Mouse (Mus musculus) c-Kit-positive CD71-positive TER-119-negative erythroid progenitor cells, embryonic 14.5 days (primary cell): ENCODE data around the gene Dscam.

Source experiments
- DNase-seq: peaks from one replicate; pipeline ENCODE4 v3.0.0-alpha.2; 2013; ENCODE audit warnings: low read depth

Gene Dscam

GRCm38 (mm10) chr16:97018304-97018703 is 152.2 kb downstream of the Dscam start:
- DNase-seq: no peak

- DNase-seq: no peak
Measured at GRCm38 (mm10) chr16:97017171-97017738, 153.3 kb downstream of the Dscam start.

GRCm38 (mm10) chr16:97016244-97016850 is 154.2 kb downstream of the Dscam start:
- no peak for DNase-seq

- no peak for DNase-seq
Measured at GRCm38 (mm10) chr16:97014343-97014742, 156.2 kb downstream of the Dscam start.

GRCm38 (mm10) chr16:97009116-97010055 is 161.2 kb downstream of the Dscam start:
- no peak for DNase-seq

- no peak for DNase-seq
Measured at GRCm38 (mm10) chr16:97007892-97008527, 162.5 kb downstream of the Dscam start.

- no peak for DNase-seq
Measured at GRCm38 (mm10) chr16:97006854-97007182, 163.7 kb downstream of the Dscam start.

GRCm38 (mm10) chr16:97006041-97006853 is 164.3 kb downstream of the Dscam start:
- DNase-seq: peak; percentile 70

GRCm38 (mm10) chr16:97003965-97004364 is 166.6 kb downstream of the Dscam start:
- DNase-seq: no peak

- no peak for DNase-seq
Measured at GRCm38 (mm10) chr16:97002837-97003236, 167.7 kb downstream of the Dscam start.

- no peak for DNase-seq
Measured at GRCm38 (mm10) chr16:97002189-97002588, 168.4 kb downstream of the Dscam start.

- DNase-seq: no peak
Measured at GRCm38 (mm10) chr16:96996854-96997253, 173.7 kb downstream of the Dscam start.

- DNase-seq: no peak
Measured at GRCm38 (mm10) chr16:96995858-96996257, 174.7 kb downstream of the Dscam start.

GRCm38 (mm10) chr16:96987396-96987795 is 183.2 kb downstream of the Dscam start:
- DNase-seq: no peak

- no peak for DNase-seq
Measured at GRCm38 (mm10) chr16:96973300-96973699, 197.3 kb downstream of the Dscam start.

- no peak for DNase-seq
Measured at GRCm38 (mm10) chr16:96971768-96972167, 198.8 kb downstream of the Dscam start.

- DNase-seq: no peak
Measured at GRCm38 (mm10) chr16:96970412-96970811, 200.1 kb downstream of the Dscam start.

- DNase-seq: no peak
Measured at GRCm38 (mm10) chr16:96969643-96970042, 200.9 kb downstream of the Dscam start.

GRCm38 (mm10) chr16:96968885-96969480 is 201.6 kb downstream of the Dscam start:
- no peak for DNase-seq

- DNase-seq: no peak
Measured at GRCm38 (mm10) chr16:96959695-96960094, 210.9 kb downstream of the Dscam start.
